Comparison of ENCODE assay signal across 9 mouse cellular contexts in the genomic region with DNA sequence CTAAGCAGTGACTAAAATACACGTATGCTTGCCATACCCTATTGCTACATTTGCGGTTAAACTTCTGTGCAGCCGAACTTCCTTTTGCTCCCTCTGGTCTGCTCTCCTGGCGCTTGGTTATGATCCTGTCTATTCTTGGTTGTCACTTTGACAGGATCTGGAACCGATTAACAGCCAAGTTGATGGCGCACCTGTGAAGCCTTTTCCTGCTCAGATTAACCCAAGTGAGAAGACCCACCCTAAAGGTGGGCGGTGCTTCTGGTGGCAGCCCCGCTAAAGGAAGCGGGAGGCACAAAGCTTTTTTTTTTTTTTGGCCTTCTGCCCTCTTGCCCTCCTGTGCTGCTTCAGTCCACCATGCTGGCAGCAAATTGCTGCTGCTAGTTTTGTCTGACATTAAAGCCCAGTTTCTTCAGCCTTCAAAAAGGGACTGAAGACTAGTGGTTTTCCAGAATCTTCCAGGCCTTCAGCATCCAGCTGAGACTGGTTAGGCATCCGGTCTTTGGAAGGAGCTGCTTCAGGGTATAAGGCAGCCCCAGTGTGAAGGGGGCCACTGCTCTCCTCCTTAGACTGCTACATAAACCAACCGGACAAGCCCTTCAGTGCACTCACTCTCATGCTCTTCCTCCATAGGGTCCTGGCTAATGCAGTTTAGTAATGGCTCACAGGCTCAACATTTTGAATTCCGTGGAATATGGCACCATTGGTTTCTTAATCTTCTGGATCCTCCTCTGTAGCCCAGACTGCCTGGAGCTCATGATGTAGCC. TPM values are rescaled to one million over a fixed set of nuclear protein-coding genes. Genes with fewer than 3 reads are reported as not detected.
DNase-seq lines count a peak whose midpoint lies in the region; ATAC-seq and TF ChIP-seq lines count a peak whose summit lies in the region.
"Had no signal": no experiment of that assay in that cellular context is flagged by ENCODE, and none has a peak within 500 bp of the region (broad histone marks: within the 10 kb centered on the region; RNA-seq: fewer than 3 reads in every experiment).

No protein-coding gene starts in this region.

- H3K36me3 ChIP-seq in liver, embryonic 15.5 days (replicated peaks): no peaks in the 10 kb centered on the region
- H3K36me3 ChIP-seq: stomach, embryonic 15.5 days had no signal

- H3K4me2 ChIP-seq in liver, embryonic 15.5 days: peak overlapping the region; percentile 35
- H3K4me2 ChIP-seq: stomach, embryonic 15.5 days had no signal

- H3K4me3 ChIP-seq in layer of hippocampus, adult 2 months: no peak overlapping the region
- no peak overlapping the region for H3K4me3 ChIP-seq in liver, embryonic 15.5 days (replicated peaks)
- H3K4me3 ChIP-seq: stomach, embryonic 15.5 days had no signal

- no peak for TF ChIP-seq CTCF in layer of hippocampus, adult 2 months (conservative IDR thresholded peaks at IDR 0.05)

- no peak for DNase-seq in layer of hippocampus, adult 2 months (ENCODE audit: low spot score in 2 of 2)
- DNase-seq in layer of hippocampus, postnatal 36 days: no peak
- DNase-seq in embryo, embryonic 10.5 days (ENCODE audit: low spot score): peak; percentile 69
- peak; percentile 74 for DNase-seq in thymus, postnatal 25 days
- DNase-seq in layer of hippocampus, adult 9-11 months: no peak
- no peak for DNase-seq in left cerebral cortex, adult 11 months (ENCODE audit: low spot score)
- no peak for DNase-seq in ovary, postnatal 14 days (ENCODE audit: low spot score)

- ATAC-seq in liver, embryonic 15.5 days (ENCODE audit: insufficient read depth): no peak

- H3K9me3 ChIP-seq in liver, embryonic 15.5 days (replicated peaks): no peaks in the 10 kb centered on the region
- H3K9me3 ChIP-seq: stomach, embryonic 15.5 days had no signal

- 19% methylated on average over 12 of the region's 12 CpGs for WGBS in liver, embryonic 15.5 days (ENCODE audit: insufficient replicate concordance)

- peak overlapping the region; percentile 32; the same call in 1 of the 2 replicates for H3K27ac ChIP-seq in layer of hippocampus, adult 2 months
- H3K27ac ChIP-seq in liver, embryonic 15.5 days (replicated peaks): peak overlapping the region; percentile 6; the same call in 1 of the 2 replicates
- H3K27ac ChIP-seq: stomach, embryonic 15.5 days had no signal

- H3K27me3 ChIP-seq in liver, embryonic 15.5 days: no peaks in the 10 kb centered on the region
- H3K27me3 ChIP-seq: stomach, embryonic 15.5 days had no signal

- H3K4me1 ChIP-seq in liver, embryonic 15.5 days (replicated peaks): peaks cover 7% of the 10 kb centered on the region
- H3K4me1 ChIP-seq: stomach, embryonic 15.5 days had no signal

- H3K9ac ChIP-seq in liver, embryonic 15.5 days: no peak overlapping the region
- H3K9ac ChIP-seq: stomach, embryonic 15.5 days had no signal

RNA-seq across cellular contexts. Expression of a gene that starts 16.2 kb away (rescaled TPM):
- 10 to 100 TPM; 32.2 to 35.8 TPM for total RNA-seq in layer of hippocampus, adult 2 months (2021)
- total RNA-seq in layer of hippocampus, postnatal 36 days (2021): 10 to 100 TPM; 31.8 to 34.1 TPM
- polyA plus RNA-seq in liver, embryonic 15.5 days (2015; fragmentation: Nextera tagmentation; extraction: Ambion mirVana): 0.58 and 0.67 TPM in 2 replicates

RNA-seq across cellular contexts. Expression of a gene that starts 26.6 kb away (rescaled TPM):
- total RNA-seq in layer of hippocampus, adult 2 months (2021): 1 to 10 TPM; 8.8 to 9.5 TPM
- total RNA-seq in layer of hippocampus, postnatal 36 days (2021): 1 to 10 TPM; 9.6 to 10.0 TPM
- polyA plus RNA-seq in liver, embryonic 15.5 days (2015; fragmentation: Nextera tagmentation; extraction: Ambion mirVana): 1.5 and 1.8 TPM in 2 replicates

Comparison
In these comparisons a context has a peak if more than half of its experiments do, and no peak if none do; other contexts are left out.
1. DNase-seq: peak in embryo, embryonic 10.5 days (single experiment) and thymus, postnatal 25 days (single experiment); none in layer of hippocampus, adult 2 months (0 of 2), layer of hippocampus, postnatal 36 days (0 of 2), layer of hippocampus, adult 9-11 months (single experiment), left cerebral cortex, adult 11 months (single experiment) and ovary, postnatal 14 days (single experiment).